8 mouse cellular contexts compared by ENCODE assay signal in the genomic region with DNA sequence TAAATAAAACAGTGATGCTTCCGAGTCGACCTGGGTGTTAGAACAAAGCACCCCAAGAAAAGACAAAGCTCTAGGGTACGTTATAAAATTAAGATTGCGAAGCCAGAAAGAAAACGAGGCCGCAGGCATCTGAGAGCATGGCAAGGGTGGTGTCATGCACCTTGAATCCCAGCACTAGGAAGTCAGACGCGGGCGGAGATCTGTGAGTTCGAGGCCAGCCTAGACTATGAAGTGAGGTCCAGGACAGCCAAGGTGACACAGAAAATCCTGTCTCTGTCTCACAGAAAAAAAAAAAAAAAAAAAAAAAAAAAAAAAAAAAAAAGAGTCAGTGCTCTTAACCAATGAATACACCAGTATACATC. TPM values are rescaled to one million over a fixed set of nuclear protein-coding genes. Genes with fewer than 3 reads are reported as not detected.
DNase-seq lines count a peak whose midpoint lies in the region; ATAC-seq and TF ChIP-seq lines count a peak whose summit lies in the region.

No protein-coding gene starts in this region.

- H3K9me3 ChIP-seq in kidney, embryonic 16.5 days (ENCODE audit: low read length): peaks cover 2% of the 10 kb centered on the region; the same call in 1 of the 2 replicates
- H3K9me3 ChIP-seq in MEL (replicated peaks; ENCODE audit: insufficient read depth, low read length): no peaks in the 10 kb centered on the region
- 0 out of 2 replicates have a peak, but pooled peaks cover 4% of the 10 kb centered on the region for H3K9me3 ChIP-seq in embryonic facial prominence, embryonic 14.5 days (ENCODE audit: control insufficient read depth, low read length)

- TF ChIP-seq CTCF in MEL (IDR thresholded peaks at IDR 0.05 in 2 of 3, conservative IDR thresholded peaks at IDR 0.05 in 1 of 3; ENCODE audit: control insufficient read depth in 1 of 3, insufficient read depth in 1 of 3, low read depth in 2 of 3, low read length in 3 of 3, poor library complexity in 1 of 3, severe bottlenecking in 1 of 3): no peak

- no peak for TF ChIP-seq RAD21 in MEL (IDR thresholded peaks at IDR 0.05; ENCODE audit: low read depth, low read length)

- no peaks in the 10 kb centered on the region for H3K27me3 ChIP-seq in kidney, embryonic 16.5 days (ENCODE audit: insufficient read depth, low read length)
- no peaks in the 10 kb centered on the region for H3K27me3 ChIP-seq in MEL (ENCODE audit: control insufficient read depth in 1 of 2, insufficient read depth in 2 of 2, low read length in 2 of 2)
- H3K27me3 ChIP-seq in embryonic facial prominence, embryonic 14.5 days (replicated peaks; ENCODE audit: control insufficient read depth, insufficient read depth, low read length): no peaks in the 10 kb centered on the region

- TF ChIP-seq EP300 in MEL (IDR thresholded peaks at IDR 0.05; ENCODE audit: low read depth in 1 of 2, low read length in 2 of 2): no peak

- 10% methylated on average over 10 of the region's 10 CpGs for WGBS in kidney, embryonic 16.5 days
- 10% methylated on average over 10 of the region's 10 CpGs for WGBS in embryonic facial prominence, embryonic 14.5 days

- no peak for TF ChIP-seq POLR2A in MEL (IDR thresholded peaks at IDR 0.05; ENCODE audit: control insufficient read depth in 1 of 2, insufficient read depth in 1 of 2, low read depth in 1 of 2, low read length in 2 of 2, poor library complexity in 1 of 2)

- H3K79me2 ChIP-seq in MEL (ENCODE audit: control insufficient read depth, insufficient read depth, low read length, poor library complexity): peaks cover 32% of the 10 kb centered on the region

- no peak overlapping the region for H3K27ac ChIP-seq in kidney, embryonic 16.5 days (ENCODE audit: low read length)
- peak overlapping the region; percentile 15; the same call in 1 of the 2 replicates for H3K27ac ChIP-seq in MEL (ENCODE audit: control insufficient read depth, low read depth, low read length)
- H3K27ac ChIP-seq in embryonic facial prominence, embryonic 14.5 days (replicated peaks; ENCODE audit: low read depth, low read length): no peak overlapping the region; the same call in 1 of the 2 replicates

- H3K4me3 ChIP-seq in kidney, embryonic 16.5 days (ENCODE audit: low read length): peak overlapping the region; percentile 98
- peak overlapping the region; percentile 40 to 93 for H3K4me3 ChIP-seq in MEL (ENCODE audit: control insufficient read depth in 1 of 2, insufficient read depth in 1 of 2, low read depth in 2 of 2, low read length in 2 of 2)
- H3K4me3 ChIP-seq in embryonic facial prominence, embryonic 14.5 days (ENCODE audit: low read depth, low read length): peak overlapping the region; percentile 98

- ATAC-seq in kidney, embryonic 16.5 days (ENCODE audit: low FRiP score, low TSS enrichment): no peak; the same call in 1 of the 2 replicates
- peak; percentile 2; the same call in 1 of the 2 replicates for ATAC-seq in embryonic facial prominence, embryonic 14.5 days (ENCODE audit: low read depth)
- peak; percentile 3 for ATAC-seq in inflammation-experienced regulatory T-cells, adult 6 months
- peak; percentile 8; the same call in 1 of the 2 replicates for ATAC-seq in megakaryocyte-erythroid progenitor cell, adult 5-6 weeks (replicated peaks; ENCODE audit: low FRiP score, low TSS enrichment, poor library complexity, severe bottlenecking)

- H3K4me2 ChIP-seq in kidney, embryonic 16.5 days (replicated peaks; ENCODE audit: low read depth, low read length): peak overlapping the region; percentile 52
- peak overlapping the region; percentile 56 for H3K4me2 ChIP-seq in embryonic facial prominence, embryonic 14.5 days (ENCODE audit: low read depth, low read length)

- DNase-seq in kidney, postnatal 14 days: no peak
- no peak for DNase-seq in MEL (ENCODE audit: low read depth, low spot score)
- DNase-seq in embryonic facial prominence, embryonic 14.5 days (ENCODE audit: low spot score): no peak
- no peak for DNase-seq in adipocyte (ENCODE audit: low spot score)
- DNase-seq in natural killer cell, adult 2 months (ENCODE audit: low spot score in 2 of 2): no peak

- H3K9ac ChIP-seq in kidney, embryonic 16.5 days (replicated peaks; ENCODE audit: low read length): peak overlapping the region; percentile 63
- H3K9ac ChIP-seq in MEL (ENCODE audit: control insufficient read depth, low read depth, low read length, poor library complexity, severe bottlenecking): peak overlapping the region; percentile 64
- peak overlapping the region; percentile 49 for H3K9ac ChIP-seq in embryonic facial prominence, embryonic 14.5 days (ENCODE audit: low read depth, low read length)

- no peaks in the 10 kb centered on the region for H3K36me3 ChIP-seq in kidney, embryonic 16.5 days (ENCODE audit: insufficient read depth, low read length)
- H3K36me3 ChIP-seq in MEL (ENCODE audit: control insufficient read depth in 1 of 2, insufficient read depth in 2 of 2, low read length in 2 of 2): peaks cover 0 to 16% of the 10 kb centered on the region in 2 experiments; a peak in 2 of 4 replicates
- 0 out of 2 replicates have a peak, but pooled peaks cover 6% of the 10 kb centered on the region for H3K36me3 ChIP-seq in embryonic facial prominence, embryonic 14.5 days (ENCODE audit: control insufficient read depth, insufficient read depth, low read length)

- peaks cover 15% of the 10 kb centered on the region for H3K4me1 ChIP-seq in kidney, embryonic 16.5 days (ENCODE audit: insufficient read depth, low read length)
- H3K4me1 ChIP-seq in MEL (ENCODE audit: control insufficient read depth in 1 of 2, insufficient read depth in 2 of 2, low read length in 2 of 2): peaks cover 3 to 19% of the 10 kb centered on the region in 2 experiments; a peak in 3 of 4 replicates
- H3K4me1 ChIP-seq in embryonic facial prominence, embryonic 14.5 days (ENCODE audit: control insufficient read depth, insufficient read depth, low read length): peaks cover 15% of the 10 kb centered on the region

RNA-seq across cellular contexts. Expression of gene Prcc, which starts 0.6 kb away (rescaled TPM):
- polyA plus RNA-seq in kidney, embryonic 16.5 days (2015; fragmentation: Nextera tagmentation; extraction: Ambion mirVana): 13.3 and 13.8 TPM in 2 replicates
- total RNA-seq in MEL (2012; rRNA removed): 43.2 and 47.0 TPM in 2 replicates
- 10 to 100 TPM in 1 of 2 experiments, not detected in 1; 65.9 TPM for polyA plus RNA-seq in MEL (2012; ENCODE audit: insufficient read depth in 1 of 2, insufficient read length in 2 of 2, low read depth in 1 of 2, low replicate concordance in 2 of 2, missing spikeins in 1 of 2)
- 13.0 and 13.5 TPM in 2 replicates for polyA plus RNA-seq in embryonic facial prominence, embryonic 14.5 days (2014; fragmentation: Nextera tagmentation; extraction: Ambion mirVana)
- 1 to 10 TPM; 3.8 to 5.3 (median 4.2) TPM for polyA plus RNA-seq in inflammation-experienced regulatory T-cells, adult 6 months (2017; shearing (Covaris generic))
- 39.9 and 52.2 TPM in 2 replicates for total RNA-seq in megakaryocyte-erythroid progenitor cell, adult 5-6 weeks (2014; fragmentation: Nextera tagmentation)
- 30.1 and 48.5 TPM in 2 replicates for total RNA-seq in megakaryocyte-erythroid progenitor cell, adult 5-6 weeks (2017)

RNA-seq across cellular contexts. Expression of gene Hdgf, which starts 20.1 kb away (rescaled TPM):
- 83.2 and 115 TPM in 2 replicates for polyA plus RNA-seq in kidney, embryonic 16.5 days (2015; fragmentation: Nextera tagmentation; extraction: Ambion mirVana)
- 505 and 519 TPM in 2 replicates for total RNA-seq in MEL (2012; rRNA removed)
- 1,000 to 10,000 TPM in 1 of 2 experiments, 100 to 1,000 TPM in 1; 369 to 1,503 TPM for polyA plus RNA-seq in MEL (2012; ENCODE audit: insufficient read depth in 1 of 2, insufficient read length in 2 of 2, low read depth in 1 of 2, low replicate concordance in 2 of 2, missing spikeins in 1 of 2)
- polyA plus RNA-seq in embryonic facial prominence, embryonic 14.5 days (2014; fragmentation: Nextera tagmentation; extraction: Ambion mirVana): 205 and 217 TPM in 2 replicates
- polyA plus RNA-seq in inflammation-experienced regulatory T-cells, adult 6 months (2017; shearing (Covaris generic)): 10 to 100 TPM; 39.0 to 54.0 (median 41.4) TPM
- total RNA-seq in megakaryocyte-erythroid progenitor cell, adult 5-6 weeks (2014; fragmentation: Nextera tagmentation): 676 and 813 TPM in 2 replicates
- total RNA-seq in megakaryocyte-erythroid progenitor cell, adult 5-6 weeks (2017): 908 and 1,020 TPM in 2 replicates

RNA-seq across cellular contexts. Expression of gene Mrpl24, which starts 33.3 kb away (rescaled TPM):
- polyA plus RNA-seq in kidney, embryonic 16.5 days (2015; fragmentation: Nextera tagmentation; extraction: Ambion mirVana): 76.1 and 80.1 TPM in 2 replicates
- 59.5 and 66.2 TPM in 2 replicates for total RNA-seq in MEL (2012; rRNA removed)
- polyA plus RNA-seq in MEL (2012; ENCODE audit: insufficient read depth in 1 of 2, insufficient read length in 2 of 2, low read depth in 1 of 2, low replicate concordance in 2 of 2, missing spikeins in 1 of 2): 10 to 100 TPM in 1 of 2 experiments, not detected in 1; 77.3 TPM
- 64.8 and 66.6 TPM in 2 replicates for polyA plus RNA-seq in embryonic facial prominence, embryonic 14.5 days (2014; fragmentation: Nextera tagmentation; extraction: Ambion mirVana)
- polyA plus RNA-seq in inflammation-experienced regulatory T-cells, adult 6 months (2017; shearing (Covaris generic)): 100 to 1,000 TPM; 138 to 191 (median 188) TPM
- total RNA-seq in megakaryocyte-erythroid progenitor cell, adult 5-6 weeks (2014; fragmentation: Nextera tagmentation): 147 and 201 TPM in 2 replicates
- total RNA-seq in megakaryocyte-erythroid progenitor cell, adult 5-6 weeks (2017): 116 and 118 TPM in 2 replicates

RNA-seq across cellular contexts. Expression of gene Sh2d2a, which starts 39.4 kb away (rescaled TPM):
- 0.09 TPM in 1 of 2 replicates, not detected in the other for polyA plus RNA-seq in kidney, embryonic 16.5 days (2015; fragmentation: Nextera tagmentation; extraction: Ambion mirVana)
- not detected in 2 replicates for total RNA-seq in MEL (2012; rRNA removed)
- not detected for polyA plus RNA-seq in MEL (2012; ENCODE audit: insufficient read depth in 1 of 2, insufficient read length in 2 of 2, low read depth in 1 of 2, low replicate concordance in 2 of 2, missing spikeins in 1 of 2)
- 0.08 TPM in 1 of 2 replicates, not detected in the other for polyA plus RNA-seq in embryonic facial prominence, embryonic 14.5 days (2014; fragmentation: Nextera tagmentation; extraction: Ambion mirVana)
- polyA plus RNA-seq in inflammation-experienced regulatory T-cells, adult 6 months (2017; shearing (Covaris generic)): 100 to 1,000 TPM; 231 to 280 (median 232) TPM
- total RNA-seq in megakaryocyte-erythroid progenitor cell, adult 5-6 weeks (2014; fragmentation: Nextera tagmentation): 0.74 and 2.2 TPM in 2 replicates
- 5.2 TPM in 1 of 2 replicates, not detected in the other for total RNA-seq in megakaryocyte-erythroid progenitor cell, adult 5-6 weeks (2017)

RNA-seq across cellular contexts. Expression of gene Isg20l2, which starts 44.1 kb away (rescaled TPM):
- polyA plus RNA-seq in kidney, embryonic 16.5 days (2015; fragmentation: Nextera tagmentation; extraction: Ambion mirVana): 60.2 and 68.7 TPM in 2 replicates
- total RNA-seq in MEL (2012; rRNA removed): 61.4 and 71.8 TPM in 2 replicates
- 10 to 100 TPM in 1 of 2 experiments, not detected in 1; 45.0 TPM for polyA plus RNA-seq in MEL (2012; ENCODE audit: insufficient read depth in 1 of 2, insufficient read length in 2 of 2, low read depth in 1 of 2, low replicate concordance in 2 of 2, missing spikeins in 1 of 2)
- polyA plus RNA-seq in embryonic facial prominence, embryonic 14.5 days (2014; fragmentation: Nextera tagmentation; extraction: Ambion mirVana): 20.9 and 22.9 TPM in 2 replicates
- polyA plus RNA-seq in inflammation-experienced regulatory T-cells, adult 6 months (2017; shearing (Covaris generic)): 10 to 100 TPM; 14.2 to 17.9 (median 16.4) TPM
- 65.1 and 78.0 TPM in 2 replicates for total RNA-seq in megakaryocyte-erythroid progenitor cell, adult 5-6 weeks (2014; fragmentation: Nextera tagmentation)
- 60.4 and 61.7 TPM in 2 replicates for total RNA-seq in megakaryocyte-erythroid progenitor cell, adult 5-6 weeks (2017)
